Mouse (Mus musculus): ENCODE measurements around the gene Cbl.
"Not testable (repeated sequence)": the region's sequence is repeated elsewhere in the genome, so short reads cannot be mapped to it uniquely, and the experiment has no call there.

Gene Cbl

GRCm38 (mm10) chr9:44130581-44131275 lies 103.1 kb downstream of the Cbl start:
- DNase-seq (ENCODE audit: low spot score in 2 of 2) = no peak

- DNase-seq (ENCODE audit: low spot score in 2 of 2) = no peak
Observed at GRCm38 (mm10) chr9:44130034-44130433, 103.8 kb downstream of the Cbl start.

- no peak for DNase-seq (ENCODE audit: low spot score in 2 of 2)
Observed at GRCm38 (mm10) chr9:44129633-44130032, 104.2 kb downstream of the Cbl start.

GRCm38 (mm10) chr9:44127351-44127801 lies 106.5 kb downstream of the Cbl start:
- no peak for DNase-seq (ENCODE audit: low spot score in 2 of 2)

- DNase-seq (ENCODE audit: low spot score in 2 of 2) = no peak
Observed at GRCm38 (mm10) chr9:44126746-44127145, 107.1 kb downstream of the Cbl start.

- DNase-seq (ENCODE audit: low spot score in 2 of 2) = peak; percentile 84 to 90
Observed at GRCm38 (mm10) chr9:44125546-44126428, 108.1 kb downstream of the Cbl start.

GRCm38 (mm10) chr9:44125026-44125425 lies 108.8 kb downstream of the Cbl start:
- DNase-seq (ENCODE audit: low spot score in 2 of 2) = no peak

- DNase-seq (ENCODE audit: low spot score in 2 of 2) = no peak
Observed at GRCm38 (mm10) chr9:44124317-44124716, 109.5 kb downstream of the Cbl start.

- no peak for DNase-seq (ENCODE audit: low spot score in 2 of 2)
Observed at GRCm38 (mm10) chr9:44119948-44120465, 113.8 kb downstream of the Cbl start.

GRCm38 (mm10) chr9:44119011-44119410 lies 114.8 kb downstream of the Cbl start:
- DNase-seq (ENCODE audit: low spot score in 2 of 2) = no peak

- DNase-seq (ENCODE audit: low spot score in 2 of 2) = no peak
Observed at GRCm38 (mm10) chr9:44116182-44116581, 117.7 kb downstream of the Cbl start.

- no peak for DNase-seq (ENCODE audit: low spot score in 2 of 2)
Observed at GRCm38 (mm10) chr9:44115599-44115998, 118.2 kb downstream of the Cbl start.

GRCm38 (mm10) chr9:44114453-44114852 lies 119.4 kb downstream of the Cbl start:
- no peak for DNase-seq (ENCODE audit: low spot score in 2 of 2)

- peak; percentile 78 to 90 for DNase-seq (ENCODE audit: low spot score in 2 of 2)
Observed at GRCm38 (mm10) chr9:44113105-44113789, 120.6 kb downstream of the Cbl start, which contains the start of the genes Gm49380 and Rnf26. Gene Gm49380 (minus strand): TSS chr9:44113500. Gene Rnf26 (minus strand): TSS chr9:44113517.

- not testable (repeated sequence) for DNase-seq (ENCODE audit: low spot score in 2 of 2)
Observed at GRCm38 (mm10) chr9:44111909-44112308, 121.9 kb downstream of the Cbl start.

GRCm38 (mm10) chr9:44109360-44110095 lies 124.3 kb downstream of the Cbl start:
- DNase-seq (ENCODE audit: low spot score in 2 of 2) = peak; percentile 75 to 78

- DNase-seq (ENCODE audit: low spot score in 2 of 2) = no peak
Observed at GRCm38 (mm10) chr9:44108269-44109055, 125.4 kb downstream of the Cbl start.

- no peak for DNase-seq (ENCODE audit: low spot score in 2 of 2)
Observed at GRCm38 (mm10) chr9:44107557-44108179, 126.2 kb downstream of the Cbl start.

GRCm38 (mm10) chr9:44107110-44107509 lies 126.7 kb downstream of the Cbl start, which contains the start of gene C1qtnf5:
Gene C1qtnf5 (plus strand): TSS chr9:44107245.
- peak in 1 of 2 experiments; percentile 58 for DNase-seq (ENCODE audit: low spot score in 2 of 2)

GRCm38 (mm10) chr9:44106596-44106995 lies 127.3 kb downstream of the Cbl start:
- DNase-seq (ENCODE audit: low spot score in 2 of 2) = no peak
